Mouse (Mus musculus) left cerebral cortex, postnatal 10 days (tissue): Measurements from ENCODE around the gene Coro1b. TPM values are rescaled to one million over a fixed set of nuclear protein-coding genes. Genes with fewer than 3 reads are reported as not detected.
A peak's percentile ranks its signal among the peaks of the same experiment; 100 is the strongest.

ENCODE experiments used
- DNase-seq, 2 experiments: peaks; one replicate each; pipeline ENCODE4 v3.0.0; 2021 to 2022; ENCODE audit warnings: low spot score in 2 of 2, mixed read lengths in 1 of 2; ENCODE audit errors: extremely low spot score in 1 of 2
- intact Hi-C: fragments of 180-260 bp; cut with DNase I; formaldehyde crosslinking; loops from one replicate; pipeline ENCODE4 v1.15.1; 2025
- total RNA-seq, 2 experiments: library from RNA; stranded (reverse); gene quantifications; 2 replicates each; pipeline ENCODE4 v1.2.3; 2021

Gene Coro1b
- total RNA-seq, result 10 to 100 TPM; 80.4 to 92.7 TPM

GRCm38 (mm10) chr19:4148491-4148806 is at the start of gene Coro1b:
Gene Coro1b (plus strand): TSS chr19:4148619.
- intact Hi-C loops, result no loop called here
- peak; percentile 90 to 97 for DNase-seq

DNA sequence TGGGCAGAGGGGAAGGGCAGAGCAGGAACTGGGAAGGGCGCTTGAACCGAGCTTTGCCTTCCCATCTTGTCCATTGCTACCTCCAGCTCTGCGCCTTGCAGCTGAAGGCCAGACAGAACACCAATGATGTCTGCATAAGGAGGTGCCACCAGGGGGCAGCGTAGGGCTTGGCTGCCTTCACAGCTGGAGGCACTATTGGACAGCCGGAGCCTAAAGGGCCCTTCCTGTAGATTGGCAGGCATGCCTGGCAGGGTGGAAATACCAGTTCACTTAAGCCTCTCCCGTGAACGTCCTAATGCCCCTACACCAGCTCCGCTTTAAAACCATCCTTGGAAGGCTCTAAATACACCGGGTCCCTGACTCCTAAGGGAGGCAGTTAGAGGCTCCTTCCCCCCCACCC is 49.4 kb upstream of the Coro1b start:
- intact Hi-C loops, result no loop called here
- DNase-seq, result peak; percentile 85 to 92

GRCm38 (mm10) chr19:4099837-4100717 is 48.3 kb upstream of the Coro1b start, which contains the start of gene Pitpnm1:
Gene Pitpnm1 (plus strand): TSS chr19:4099998.
- DNase-seq, result peak in 1 of 2 experiments; percentile 84
- intact Hi-C loops, result loop anchor here (10.0 kb wide), 1 partner anchor 125 kb away; no protein-coding TSS in a partner anchor

DNA sequence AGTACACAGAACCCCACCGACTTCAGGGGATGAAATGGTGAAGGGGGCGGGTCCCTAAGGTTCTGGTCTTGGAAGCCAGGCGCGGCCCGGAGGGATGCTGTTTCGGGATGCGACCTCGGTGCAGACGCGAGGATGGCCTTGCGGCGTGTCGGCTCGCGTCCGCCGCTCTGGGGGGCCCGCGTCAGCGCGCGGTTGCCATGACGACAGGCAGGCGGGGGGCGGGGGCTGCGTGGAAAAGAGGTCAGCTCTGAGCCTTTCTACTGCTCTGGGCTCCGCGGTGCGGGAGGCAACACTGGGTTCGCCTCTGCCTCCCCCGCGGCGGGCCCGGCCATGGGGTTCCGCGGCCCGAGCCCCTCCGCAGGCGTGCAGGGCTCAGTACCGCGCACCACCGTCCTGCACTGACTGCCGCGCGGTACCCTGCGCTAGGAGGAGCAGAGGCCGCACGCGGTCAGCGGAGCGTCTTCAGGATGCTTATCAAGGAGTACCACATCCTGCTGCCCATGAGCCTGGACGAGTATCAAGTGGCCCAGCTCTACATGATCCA is 47.6 kb upstream of the Coro1b start:
- peak in 1 of 2 experiments; percentile 84 for DNase-seq
- intact Hi-C loops, result loop anchor here (10.0 kb wide), 1 partner anchor 124 kb away; no protein-coding TSS in a partner anchor

DNA sequence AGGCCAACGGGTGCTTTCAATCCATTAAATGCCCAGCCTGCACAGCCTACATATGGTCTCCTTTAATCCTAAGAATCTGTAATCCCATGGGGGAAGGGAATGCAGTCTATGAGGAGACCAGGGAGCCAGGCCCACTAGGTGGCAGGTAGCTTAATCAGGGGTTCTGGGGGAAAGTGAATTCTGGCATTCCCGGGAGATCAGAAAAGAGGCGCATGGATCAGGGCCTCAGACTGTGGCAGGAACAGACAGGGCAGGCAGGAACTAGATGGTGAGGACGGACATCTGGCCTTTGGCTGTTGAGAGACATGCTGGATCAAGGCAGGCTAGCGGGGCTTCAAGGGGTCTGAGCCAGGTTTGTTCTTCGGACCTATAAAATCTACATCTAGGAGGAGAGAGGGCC is 47.0 kb upstream of the Coro1b start:
- no peak for DNase-seq
- intact Hi-C loops, result loop anchor here (10.0 kb wide), 1 partner anchor 123 kb away; no protein-coding TSS in a partner anchor

GRCm38 (mm10) chr19:4102049-4102448 is 46.4 kb upstream of the Coro1b start:
- intact Hi-C loops, result loop anchor here (10.0 kb wide), 1 partner anchor 123 kb away; no protein-coding TSS in a partner anchor

DNA sequence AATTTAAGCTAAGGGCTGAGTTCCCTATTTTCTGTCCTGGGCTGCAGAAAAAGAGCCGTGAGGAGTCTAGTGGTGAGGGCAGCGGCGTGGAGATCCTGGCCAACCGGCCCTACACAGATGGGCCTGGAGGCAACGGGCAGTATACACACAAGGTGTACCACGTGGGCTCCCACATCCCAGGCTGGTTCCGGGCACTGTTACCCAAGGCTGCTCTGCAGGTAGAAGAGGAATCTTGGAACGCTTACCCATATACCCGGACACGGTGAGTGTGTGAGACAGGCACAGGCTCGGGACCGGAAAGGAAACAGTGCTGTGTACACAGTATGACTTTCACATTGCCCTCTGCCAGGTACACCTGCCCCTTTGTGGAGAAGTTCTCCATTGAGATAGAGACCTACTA is 45.8 kb upstream of the Coro1b start:
- intact Hi-C loops, result loop anchor here (10.0 kb wide), 1 partner anchor 122 kb away; no protein-coding TSS in a partner anchor
- no peak for DNase-seq

More at GRCm38 (mm10) chr19:4102049-4102448, 46.4 kb upstream of the Coro1b start:
- DNase-seq, result no peak

DNA sequence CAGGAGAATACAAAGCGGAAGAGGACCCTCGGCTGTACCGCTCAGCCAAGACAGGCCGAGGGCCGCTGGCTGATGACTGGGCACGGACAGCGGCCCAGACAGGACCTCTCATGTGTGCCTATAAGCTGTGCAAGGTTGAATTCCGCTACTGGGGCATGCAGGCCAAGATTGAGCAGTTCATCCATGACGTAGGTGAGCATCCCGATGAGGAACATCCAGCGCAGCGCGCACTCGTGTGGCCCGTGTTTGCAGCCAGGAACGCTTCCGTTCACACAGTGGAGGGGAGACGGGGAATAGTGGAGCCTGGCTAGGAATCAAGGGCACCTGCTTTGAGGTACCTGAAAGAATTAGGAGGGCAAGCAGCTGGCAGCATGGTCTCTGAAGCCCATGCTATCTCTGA is 45.1 kb upstream of the Coro1b start:
- intact Hi-C loops, result loop anchor here (10.0 kb wide), 1 partner anchor 122 kb away; no protein-coding TSS in a partner anchor
- no peak for DNase-seq

DNA sequence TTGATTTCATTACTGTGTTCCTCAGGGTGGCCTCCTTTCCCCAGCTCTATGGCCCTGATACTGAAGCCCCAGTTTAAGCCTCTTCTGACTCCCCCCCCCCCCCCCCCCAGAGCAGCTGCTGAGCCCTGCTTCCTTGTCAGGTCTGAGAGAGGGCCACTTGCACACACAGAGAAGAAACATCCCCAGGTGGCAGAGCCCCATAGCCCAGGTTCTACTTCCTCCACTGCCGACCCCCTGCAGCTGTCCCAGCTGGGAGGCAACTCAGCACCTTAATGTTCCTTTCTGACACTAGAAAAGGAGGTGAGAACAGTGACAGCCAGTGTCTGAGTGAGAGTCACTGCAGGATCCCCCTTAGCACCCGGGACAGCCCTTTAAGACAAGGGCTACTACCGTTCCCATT is 44.6 kb upstream of the Coro1b start:
- DNase-seq, result no peak
- intact Hi-C loops, result loop anchor here (10.0 kb wide), 1 partner anchor 121 kb away; no protein-coding TSS in a partner anchor

DNA sequence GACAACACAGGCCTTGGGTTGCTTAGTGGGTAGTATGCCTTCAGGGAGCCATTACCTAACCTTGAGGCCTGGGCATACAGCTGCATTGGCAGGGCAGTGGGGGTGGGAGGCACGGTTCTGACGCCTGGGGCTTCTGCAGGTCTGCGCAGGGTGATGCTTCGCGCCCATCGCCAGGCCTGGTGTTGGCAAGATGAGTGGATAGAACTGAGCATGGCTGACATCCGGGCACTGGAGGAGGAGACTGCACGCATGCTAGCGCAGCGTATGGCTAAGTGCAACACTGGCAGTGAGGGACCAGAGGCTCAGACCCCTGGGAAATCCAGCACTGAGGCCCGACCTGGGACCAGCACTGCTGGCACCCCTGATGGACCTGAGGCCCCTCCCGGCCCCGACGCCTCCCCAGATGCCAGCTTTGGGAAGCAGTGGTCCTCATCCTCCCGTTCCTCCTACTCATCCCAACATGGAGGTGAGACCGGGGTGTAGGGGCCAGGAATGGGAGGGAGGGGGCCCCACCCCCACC is 43.7 kb upstream of the Coro1b start:
- DNase-seq, result peak in 1 of 2 experiments; percentile 32
- intact Hi-C loops, result loop anchor here (10.0 kb wide), 1 partner anchor 120 kb away; no protein-coding TSS in a partner anchor

- intact Hi-C loops, result loop anchor here (10.0 kb wide), 1 partner anchor 118 kb away; no protein-coding TSS in a partner anchor
- DNase-seq, result no peak
Measured at GRCm38 (mm10) chr19:4106654-4107053, 41.8 kb upstream of the Coro1b start.

DNA sequence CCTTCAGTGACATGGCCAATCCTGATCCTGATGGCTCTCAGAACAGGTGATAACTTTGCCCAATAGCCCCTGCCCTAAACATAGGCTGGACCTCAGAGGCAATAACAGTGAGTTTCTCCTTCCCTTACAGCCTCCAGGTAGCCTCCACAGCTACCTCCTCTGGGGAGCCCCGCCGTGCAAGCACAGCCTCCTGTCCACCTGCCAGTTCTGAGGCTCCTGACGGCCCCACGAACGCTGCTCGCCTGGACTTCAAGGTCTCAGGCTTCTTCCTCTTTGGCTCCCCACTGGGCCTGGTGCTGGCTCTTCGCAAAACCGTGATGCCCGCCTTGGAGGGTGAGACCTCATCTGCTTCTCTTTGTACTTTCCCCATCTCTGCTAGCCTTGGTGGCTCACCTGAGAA is 39.9 kb upstream of the Coro1b start:
- DNase-seq, result no peak
- intact Hi-C loops, result loop anchor here (10.0 kb wide), 1 partner anchor 116 kb away; no protein-coding TSS in a partner anchor

DNA sequence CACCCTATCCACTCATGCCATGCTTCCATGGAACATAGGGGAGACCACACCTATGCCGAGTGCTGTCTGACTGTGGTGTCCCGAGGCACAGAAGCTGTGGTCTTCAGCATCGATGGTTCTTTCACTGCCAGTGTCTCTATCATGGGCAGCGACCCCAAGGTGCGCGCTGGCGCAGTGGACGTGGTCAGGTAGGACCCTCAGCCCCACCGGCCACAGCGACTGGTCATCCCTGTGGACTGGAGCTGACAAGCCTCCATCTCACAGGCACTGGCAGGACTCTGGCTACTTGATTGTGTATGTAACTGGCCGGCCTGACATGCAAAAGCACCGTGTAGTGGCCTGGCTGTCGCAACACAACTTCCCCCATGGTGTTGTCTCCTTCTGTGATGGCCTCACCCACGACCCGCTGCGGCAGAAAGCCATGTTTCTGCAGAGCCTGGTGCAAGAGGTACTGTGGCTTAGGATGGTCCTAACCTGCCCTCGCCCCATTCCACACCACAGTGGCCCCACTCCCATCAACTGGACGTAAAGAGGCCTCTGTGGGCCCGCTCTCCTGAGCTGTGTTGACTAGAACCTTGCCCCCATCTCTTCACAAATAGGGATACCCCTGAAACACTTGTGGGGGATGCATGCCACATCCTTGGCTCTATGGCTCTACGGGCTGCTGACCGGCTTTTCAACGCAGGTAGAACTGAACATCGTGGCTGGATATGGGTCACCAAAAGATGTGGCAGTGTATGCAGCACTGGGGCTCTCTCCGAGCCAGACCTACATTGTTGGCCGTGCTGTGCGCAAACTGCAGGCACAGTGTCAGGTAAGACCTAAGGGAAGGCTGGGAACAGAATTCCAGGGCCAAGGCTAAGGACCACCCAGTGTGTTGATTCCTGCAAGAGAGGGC is 36.1 kb upstream of the Coro1b start:
- intact Hi-C loops, result no loop called here

DNA sequence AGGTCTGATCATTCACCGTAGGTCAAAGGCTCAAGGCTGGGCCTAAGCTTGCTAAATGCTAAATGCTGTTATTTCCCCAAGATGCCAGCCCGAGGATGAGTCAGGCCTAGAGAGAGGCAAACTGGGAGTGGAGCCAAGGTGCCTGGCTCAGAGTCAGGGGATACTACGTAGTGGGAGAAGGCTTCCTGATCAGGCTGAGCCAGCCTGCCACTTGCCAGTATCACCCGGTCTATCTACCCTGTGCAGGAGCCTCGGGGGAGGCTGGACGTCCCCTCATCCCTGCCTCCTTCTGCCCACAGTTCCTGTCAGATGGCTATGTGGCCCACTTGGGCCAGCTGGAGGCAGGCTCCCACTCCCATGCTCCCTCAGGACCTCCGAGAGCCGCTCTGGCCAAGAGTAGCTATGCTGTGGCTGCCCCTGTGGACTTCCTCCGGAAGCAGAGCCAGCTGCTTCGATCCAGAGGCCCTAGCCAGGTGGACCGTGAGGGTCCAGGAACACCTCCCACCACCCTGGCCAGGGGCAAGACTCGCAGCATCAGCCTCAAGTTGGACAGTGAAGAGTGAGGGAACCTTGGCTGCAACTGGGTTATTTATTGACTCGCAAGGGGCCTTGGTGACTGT is 35.1 kb upstream of the Coro1b start:
- intact Hi-C loops, result no loop called here
- peak in 1 of 2 experiments; percentile 80 for DNase-seq

More for the DNA sequence above, 36.1 kb upstream of the Coro1b start:
- no peak for DNase-seq

GRCm38 (mm10) chr19:4113806-4114230 is 34.6 kb upstream of the Coro1b start:
- DNase-seq, result no peak
- intact Hi-C loops, result no loop called here

DNA sequence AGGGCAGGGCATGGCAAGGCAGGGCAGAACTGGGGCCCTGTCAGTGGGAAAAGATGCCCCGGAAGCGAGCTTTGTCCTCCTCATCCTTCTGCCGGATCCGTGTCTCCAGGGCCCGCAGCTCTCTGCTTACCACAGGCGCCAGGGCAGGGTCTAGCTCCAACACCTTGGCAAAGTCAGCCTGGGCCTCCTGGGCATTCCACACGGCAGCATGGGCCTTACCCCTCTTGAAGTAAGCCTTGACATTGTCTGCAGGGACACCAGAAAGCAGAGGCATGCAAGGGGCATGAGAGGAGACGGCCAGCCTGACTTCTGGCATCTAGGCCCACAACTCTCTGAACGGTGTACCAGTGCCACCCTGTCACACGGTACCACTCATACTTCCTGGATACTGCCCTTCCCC is 33.9 kb upstream of the Coro1b start:
- DNase-seq, result no peak
- intact Hi-C loops, result no loop called here

DNA sequence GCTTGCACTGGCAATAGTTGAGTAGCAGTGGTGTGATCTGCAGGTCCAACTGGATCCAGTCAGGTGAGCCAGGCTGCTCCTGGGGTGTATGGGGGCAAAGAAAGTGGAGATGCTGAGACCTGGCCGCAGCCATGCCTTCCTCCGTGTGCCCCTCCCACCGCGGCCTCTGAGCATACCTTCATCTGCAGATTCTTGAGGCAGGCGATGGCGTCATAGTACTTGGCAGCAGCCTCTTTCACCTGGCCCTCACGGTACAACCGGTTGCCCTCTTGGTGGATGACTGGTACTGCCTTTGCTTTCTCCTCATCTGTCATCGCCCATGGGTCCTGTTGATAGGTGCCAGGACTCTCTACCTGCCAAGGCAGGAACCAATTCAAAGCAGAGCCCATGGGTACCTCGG is 33.3 kb upstream of the Coro1b start:
- intact Hi-C loops, result no loop called here

DNA sequence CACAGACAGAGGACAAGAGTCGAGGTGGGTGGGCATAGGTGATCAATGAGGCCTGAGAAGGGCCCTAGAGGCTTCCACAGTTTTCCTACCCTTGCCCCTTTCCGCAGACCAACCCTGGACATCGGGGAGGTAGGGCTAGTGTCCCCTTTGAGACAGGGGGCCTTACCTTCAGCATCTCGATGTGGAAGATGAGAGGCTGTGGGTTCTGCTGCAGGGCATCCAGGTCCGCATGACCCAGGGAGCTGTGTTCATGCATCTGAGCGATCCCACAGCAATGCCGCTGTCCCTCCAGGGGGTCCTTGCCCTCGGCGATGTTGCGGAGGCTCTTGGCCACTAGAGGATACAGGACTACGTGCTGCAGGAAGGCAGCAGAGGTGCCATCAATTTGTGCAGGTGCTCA is 32.6 kb upstream of the Coro1b start:
- intact Hi-C loops, result no loop called here

More for the DNA sequence above, 33.3 kb upstream of the Coro1b start:
- DNase-seq, result no peak

More for the DNA sequence above, 32.6 kb upstream of the Coro1b start:
- DNase-seq, result no peak
